Mouse (Mus musculus) adrenal gland, postnatal 4 days (tissue): ENCODE results near the gene Cnot6. TPM values are rescaled to one million over a fixed set of nuclear protein-coding genes. Genes with fewer than 3 reads are reported as not detected.

Experiments
- total RNA-seq, 2 experiments: library from RNA; stranded (reverse); gene quantifications; 2 replicates each; pipeline ENCODE4 v1.2.3; 2021

Gene Cnot6
- total RNA-seq, 2 experiments from 2014 or later, result 93.1 to 102 TPM

Other genes starting within 250 kb of the Cnot6 start
- gene Olfr1386, start 247.7 kb downstream of the Cnot6 start, total RNA-seq, result not detected
- gene Olfr1385, start 223.7 kb downstream of the Cnot6 start, total RNA-seq, result not detected
- not detected for gene Olfr1384, start 206.0 kb downstream of the Cnot6 start, total RNA-seq
- not detected for gene Olfr1383, start 193.1 kb downstream of the Cnot6 start, total RNA-seq
- gene Olfr1382, start 184.5 kb downstream of the Cnot6 start, total RNA-seq, result not detected
- not detected for gene Olfr1381, start 169.3 kb downstream of the Cnot6 start, total RNA-seq
- gene Olfr1380, start 155.8 kb downstream of the Cnot6 start, total RNA-seq, result not detected
- 10 to 100 TPM; 23.3 to 24.2 TPM for gene Flt4, start 103.5 kb downstream of the Cnot6 start, total RNA-seq
- gene Scgb3a1, start 49.1 kb downstream of the Cnot6 start, total RNA-seq, result not detected
- 1 to 10 TPM; 5.4 to 6.0 TPM for gene Gfpt2, start 81.5 kb upstream of the Cnot6 start, total RNA-seq
- gene Mapk9, start 134.0 kb upstream of the Cnot6 start, total RNA-seq, result 10 to 100 TPM; 83.2 to 86.1 TPM
- 1 to 10 TPM; 1.4 to 1.7 TPM for gene Rasgef1c, start 189.1 kb upstream of the Cnot6 start, total RNA-seq